Mouse (Mus musculus) thymus, postnatal 4 days (tissue): ENCODE measurements around the gene Pgpep1.
A peak's percentile ranks its signal among the peaks of the same experiment; 100 is the strongest.

Experiments used
- DNase-seq: peaks from one replicate; pipeline ENCODE4 v3.0.0; 2021

Pgpep1 gene

DNA sequence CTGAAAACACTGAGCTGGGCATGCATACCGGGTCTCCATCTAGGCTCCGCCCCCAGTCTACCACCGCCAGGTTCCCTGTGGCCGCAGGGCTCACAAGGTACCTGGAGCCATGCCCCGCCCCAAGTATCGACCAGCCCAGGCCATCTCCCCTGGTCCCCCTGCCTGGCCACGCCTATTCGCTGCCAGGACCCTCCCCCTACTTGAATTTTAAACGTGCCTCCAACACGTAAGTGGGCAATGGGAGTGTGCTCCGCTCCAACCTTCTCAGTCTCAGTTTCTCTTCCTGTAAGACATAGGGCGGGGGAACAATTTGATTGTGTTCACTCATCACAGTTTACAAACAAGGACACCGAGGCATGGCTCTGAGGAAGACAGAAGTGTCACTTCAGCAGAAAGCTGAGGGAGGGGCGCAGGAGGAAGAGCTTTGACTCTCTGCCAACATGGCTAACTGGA is at the start of gene Pgpep1:
TSS of gene Pgpep1 (minus strand) at position 116 of the 453 bp plus-strand sequence.
- peak; percentile 63 for DNase-seq

DNA sequence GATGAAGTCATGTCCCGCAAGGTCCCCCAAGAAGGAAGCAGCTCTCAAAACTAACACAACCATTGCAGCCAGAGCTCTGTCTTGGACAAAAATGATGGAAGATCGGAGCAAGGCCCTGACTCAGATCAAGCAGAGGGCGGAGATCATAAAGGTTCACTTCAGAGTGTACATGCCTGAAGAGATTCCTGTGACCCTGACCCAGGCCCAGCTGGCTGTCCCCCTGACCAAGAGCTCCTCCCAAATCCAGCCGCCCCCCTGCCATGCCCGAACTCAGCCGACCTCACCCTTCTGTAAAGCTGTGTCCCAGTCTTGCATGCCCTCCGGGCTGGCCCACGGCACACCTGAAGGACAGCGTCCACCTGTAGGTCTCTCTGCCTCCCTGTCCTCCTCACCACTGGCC is 49.6 kb upstream of the Pgpep1 start:
- no peak for DNase-seq

GRCm38 (mm10) chr8:70708281-70708680 is 48.1 kb upstream of the Pgpep1 start:
- no peak for DNase-seq

DNA sequence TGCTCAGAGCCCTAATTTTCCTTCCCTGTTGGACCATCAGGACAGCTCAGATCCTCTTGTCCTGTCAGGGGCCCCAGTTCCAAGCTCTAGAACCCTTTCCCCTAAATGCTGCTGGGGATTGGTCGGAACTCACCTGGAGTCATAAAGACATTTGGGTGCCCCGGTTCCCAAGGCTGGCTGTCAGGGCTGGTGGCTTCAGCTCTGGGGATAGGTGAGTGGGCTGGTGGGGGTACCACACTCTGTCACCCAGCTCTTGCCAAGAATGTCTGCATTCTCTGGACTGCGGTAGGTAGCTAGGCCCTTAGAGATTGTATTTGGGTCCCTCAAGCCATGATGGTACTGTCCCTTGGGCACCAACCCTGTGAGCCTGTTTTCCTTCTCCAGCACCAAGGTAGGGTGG is 43.1 kb upstream of the Pgpep1 start, which contains the start of gene Iqcn:
TSS of gene Iqcn (plus strand) at position 171 of the 400 bp plus-strand sequence.
- DNase-seq, result no peak

DNA sequence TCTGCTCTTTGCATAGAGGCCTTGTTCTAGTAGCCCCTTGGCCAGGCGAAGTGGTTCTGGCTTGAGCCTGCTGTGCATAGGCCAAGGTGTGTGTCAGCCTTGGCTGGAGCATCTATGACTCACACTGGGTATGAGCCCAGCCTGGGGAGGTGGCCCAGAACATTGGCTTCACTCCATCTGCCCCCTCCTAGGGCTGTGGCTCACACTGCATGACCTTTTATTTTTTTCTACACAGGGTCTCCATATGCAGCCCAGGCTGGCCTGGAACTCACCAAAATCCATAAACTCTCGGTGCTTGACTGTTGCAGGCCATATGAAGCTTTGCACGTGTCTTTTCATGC is 42.6 kb upstream of the Pgpep1 start:
- DNase-seq, result no peak

DNA sequence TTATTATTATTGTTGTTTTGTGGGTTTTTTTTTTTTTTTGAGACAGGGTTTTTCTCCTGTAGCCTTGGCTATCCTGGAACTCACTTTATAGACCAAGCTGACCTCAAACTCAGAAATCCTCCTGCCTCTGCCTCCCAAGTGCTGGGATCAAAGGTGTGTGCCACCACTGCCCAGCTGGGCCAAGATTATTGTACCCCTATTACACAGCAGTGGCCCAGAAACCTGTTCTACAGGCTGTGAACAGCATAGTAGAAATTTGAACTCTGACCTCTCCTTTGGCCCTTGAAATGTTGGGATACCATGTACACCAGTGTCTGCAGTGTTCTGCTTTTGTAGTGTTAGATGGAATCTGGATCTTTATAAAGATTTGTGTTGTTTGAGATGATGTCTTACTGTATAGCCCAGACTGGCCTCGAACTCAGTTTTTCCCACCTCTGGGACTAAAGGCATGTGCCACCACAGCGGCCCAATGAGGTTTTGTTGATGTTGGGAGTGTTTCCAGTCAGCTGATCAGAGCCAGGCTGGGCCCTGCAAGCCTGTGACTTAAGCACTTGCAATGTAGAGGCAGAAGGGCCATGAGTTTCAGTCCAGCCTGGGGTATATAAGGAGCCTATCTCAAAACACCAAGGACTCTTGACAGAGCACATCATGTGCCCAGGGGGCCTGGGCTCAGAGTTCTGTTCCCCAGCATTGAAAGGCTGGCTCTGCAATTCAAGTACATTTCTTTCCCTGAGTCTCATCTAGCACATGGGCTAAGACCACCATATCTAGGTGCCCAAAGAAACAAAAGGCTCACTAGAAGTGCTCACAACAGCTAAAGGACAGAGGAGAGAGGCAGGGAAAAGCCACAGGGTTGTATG is 42.0 kb upstream of the Pgpep1 start:
- DNase-seq, result no peak

- DNase-seq, result peak; percentile 26
Observed at GRCm38 (mm10) chr8:70701048-70701981, 41.1 kb upstream of the Pgpep1 start.

GRCm38 (mm10) chr8:70700555-70700922 is 40.4 kb upstream of the Pgpep1 start:
- peak; percentile 96 for DNase-seq

- peak; percentile 91 for DNase-seq
Observed at GRCm38 (mm10) chr8:70699834-70700554, 39.8 kb upstream of the Pgpep1 start.

GRCm38 (mm10) chr8:70699116-70699833 is 39.1 kb upstream of the Pgpep1 start:
- peak; percentile 83 for DNase-seq

DNA sequence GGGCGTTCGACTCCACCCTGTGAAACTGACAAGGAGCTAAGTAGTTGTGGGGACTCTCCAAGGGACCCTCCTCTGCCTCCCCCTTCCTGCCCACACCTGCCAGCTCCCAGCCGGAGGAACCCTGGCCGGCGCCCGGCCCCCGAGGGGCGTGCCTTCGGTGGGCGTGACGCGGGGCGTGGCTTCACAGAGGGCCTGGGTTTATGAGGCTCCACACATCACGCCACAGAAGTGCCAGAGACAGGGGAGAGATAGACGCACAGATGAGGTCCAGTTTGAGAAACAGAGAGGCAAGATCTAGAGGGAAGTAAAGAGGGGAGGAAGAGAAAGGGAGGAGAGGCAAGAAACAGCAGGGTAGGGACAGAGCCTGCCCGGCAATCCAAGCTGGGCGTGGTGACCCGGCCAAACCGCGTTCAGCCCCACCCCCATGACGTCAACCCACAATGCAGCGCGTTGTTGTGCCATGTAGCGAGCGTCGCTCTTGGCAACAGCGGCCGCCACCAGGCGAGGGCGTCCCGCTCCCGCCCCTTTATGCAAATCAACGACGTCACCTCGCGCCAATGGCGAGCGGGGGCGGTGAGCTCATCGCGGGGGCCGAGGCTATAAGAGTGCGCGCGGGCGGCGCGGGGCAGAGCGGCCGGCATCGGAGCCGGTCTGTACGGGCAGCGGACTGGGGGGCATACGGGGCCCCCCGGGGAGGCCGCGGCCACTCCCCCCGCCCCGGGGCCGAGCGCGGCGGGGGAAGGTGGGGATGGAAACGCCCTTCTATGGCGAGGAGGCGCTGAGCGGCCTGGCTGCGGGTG is 38.3 kb upstream of the Pgpep1 start, which contains the start of gene Jund:
TSS of gene Jund (plus strand) at position 640 of the 800 bp plus-strand sequence.
- peak; percentile 100 for DNase-seq

DNA sequence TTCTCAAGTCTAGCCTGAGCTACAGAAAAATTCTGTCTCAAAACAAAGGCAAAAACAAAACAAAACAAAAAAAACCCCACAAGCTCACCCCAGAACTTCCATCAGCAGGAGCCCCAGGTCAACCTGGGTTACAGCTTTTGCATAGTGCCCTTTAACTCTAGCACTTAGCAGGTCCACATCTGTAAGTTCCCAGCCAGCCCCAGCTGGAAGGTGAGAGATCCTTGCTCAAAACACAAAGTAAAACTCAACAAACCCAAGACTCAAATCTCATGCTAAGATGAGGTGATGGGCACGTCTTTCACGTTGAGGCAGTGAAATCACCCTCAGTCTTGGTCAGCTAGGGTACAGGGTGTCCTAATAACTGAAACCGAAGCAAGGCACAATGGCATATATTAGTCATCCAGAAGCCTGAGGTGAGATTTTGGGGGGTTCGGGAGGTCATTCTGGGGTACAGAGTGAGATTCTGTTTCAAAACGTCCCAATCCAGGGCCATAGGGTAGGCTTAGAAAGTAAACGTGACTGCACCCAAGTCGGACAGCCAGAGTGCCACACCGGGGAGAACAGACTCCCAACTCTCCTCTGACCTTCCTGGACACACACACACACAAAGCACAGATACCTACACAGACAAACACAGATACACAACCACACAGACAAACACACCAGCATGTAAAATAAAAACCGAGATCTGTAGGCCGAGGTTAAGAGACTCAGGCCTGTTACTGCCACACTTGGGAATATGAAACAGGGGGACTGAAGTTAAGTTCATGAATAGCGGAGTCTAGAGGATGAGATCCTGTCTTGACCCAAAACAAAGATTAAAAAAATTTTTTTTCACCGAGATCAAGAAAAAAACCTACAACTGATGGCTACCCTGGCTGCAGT is 37.4 kb upstream of the Pgpep1 start:
- peak; percentile 45 for DNase-seq

- DNase-seq, result peak; percentile 35
Observed at GRCm38 (mm10) chr8:70696946-70697345, 36.8 kb upstream of the Pgpep1 start.

GRCm38 (mm10) chr8:70696019-70696885 is 36.1 kb upstream of the Pgpep1 start:
- peak; percentile 90 for DNase-seq

GRCm38 (mm10) chr8:70695318-70696018 is 35.3 kb upstream of the Pgpep1 start:
- DNase-seq, result peak; percentile 87

- peak; percentile 34 for DNase-seq
Observed at GRCm38 (mm10) chr8:70693636-70694035, 33.4 kb upstream of the Pgpep1 start.

- DNase-seq, result no peak
Observed at GRCm38 (mm10) chr8:70691727-70692231, 31.6 kb upstream of the Pgpep1 start.

- DNase-seq, result no peak
Observed at GRCm38 (mm10) chr8:70691230-70691629, 31.0 kb upstream of the Pgpep1 start.
